Mouse (Mus musculus) heart, adult 11 months (tissue): ENCODE measurements at regions not wholly inside any gene's neighbourhood (a gene's known extent, or its start where the extent isn't known, plus 50 kb on each side); places are given as distances from the start of the nearest gene placed in this dataset.
A peak's percentile ranks its signal among the peaks of the same experiment; 100 is the strongest.
"Not testable (repeated sequence)": the region's sequence is repeated elsewhere in the genome, so short reads cannot be mapped to it uniquely, and the experiment has no call there.

Experiments
- DNase-seq: peaks from one replicate; pipeline ENCODE4 v3.0.0; 2022

- DNase-seq, result peak; percentile 33
Measured at GRCm38 (mm10) chr8:39218716-39219115, 1456.2 kb upstream of the Adam24 start.

- no peak for DNase-seq
Measured at GRCm38 (mm10) chr8:39227239-39227638, 1447.6 kb upstream of the Adam24 start.

GRCm38 (mm10) chr8:39268970-39269497 is 1405.8 kb upstream of the Adam24 start:
- no peak for DNase-seq

GRCm38 (mm10) chr8:39297548-39298306 is 1377.2 kb upstream of the Adam24 start:
- peak; percentile 85 for DNase-seq

GRCm38 (mm10) chr8:39303742-39304336 is 1371.0 kb upstream of the Adam24 start:
- DNase-seq, result no peak

GRCm38 (mm10) chr8:39313854-39314253 is 1361.0 kb upstream of the Adam24 start:
- DNase-seq, result no peak

GRCm38 (mm10) chr8:39315521-39316233 is 1359.2 kb upstream of the Adam24 start:
- no peak for DNase-seq

- no peak for DNase-seq
Measured at GRCm38 (mm10) chr8:39316234-39316568, 1358.7 kb upstream of the Adam24 start.

GRCm38 (mm10) chr8:39329378-39329777 is 1345.5 kb upstream of the Adam24 start:
- DNase-seq, result no peak

GRCm38 (mm10) chr8:39344731-39345130 is 1330.1 kb upstream of the Adam24 start:
- no peak for DNase-seq

GRCm38 (mm10) chr8:39346471-39346870 is 1328.4 kb upstream of the Adam24 start:
- DNase-seq, result no peak

- no peak for DNase-seq
Measured at GRCm38 (mm10) chr8:39348956-39349355, 1325.9 kb upstream of the Adam24 start.

GRCm38 (mm10) chr8:39355412-39355811 is 1319.5 kb upstream of the Adam24 start:
- no peak for DNase-seq

GRCm38 (mm10) chr8:39357111-39357510 is 1317.8 kb upstream of the Adam24 start:
- no peak for DNase-seq

GRCm38 (mm10) chr8:39357865-39358264 is 1317.0 kb upstream of the Adam24 start:
- no peak for DNase-seq

GRCm38 (mm10) chr8:39366346-39366745 is 1308.5 kb upstream of the Adam24 start:
- DNase-seq, result not testable (repeated sequence)
